Mouse (Mus musculus): Measurements from ENCODE around the gene Abca6. TPM values are rescaled to one million over a fixed set of nuclear protein-coding genes. Genes with fewer than 3 reads are reported as not detected.

Abca6 gene
- polyA plus RNA-seq, 1 experiment from 2014 or later, result 0.31 TPM

- 86% methylated on average over 2 of the region's 2 CpGs for WGBS
- Histone ChIP-seq H3K36me3 (ENCODE audit: control insufficient read depth, insufficient read depth, low read length) (no peaks in the 10 kb centered on the region), H3K4me3 (ENCODE audit: low read depth, low read length) (no peak overlapping the region), H3K4me1 (replicated peaks; ENCODE audit: control insufficient read depth, insufficient read depth, low read length) (no peaks in the 10 kb centered on the region), H3K27ac (ENCODE audit: low read depth) (no peak overlapping the region), H3K27me3 (replicated peaks; ENCODE audit: control insufficient read depth, insufficient read depth, low read length) (no peaks in the 10 kb centered on the region), H3K4me2 (ENCODE audit: low read length) (no peak overlapping the region), H3K9ac (ENCODE audit: low read length) (no peak overlapping the region), H3K9me3 (ENCODE audit: control insufficient read depth, low read length) (peaks cover 4% of the 10 kb centered on the region; the same call in 1 of the 2 replicates)
- ATAC-seq (replicated peaks; ENCODE audit: low FRiP score, low TSS enrichment, low read depth) (no peak), DNase-seq (ENCODE audit: low spot score) (no peak)
These were observed 14.1 kb downstream of the Abca6 start for GRCm38 (mm10) chr11:110237466-110237865.

GRCm38 (mm10) chr11:110232975-110233374 is 18.6 kb downstream of the Abca6 start:
- no peak overlapping the region for H3K27ac ChIP-seq (ENCODE audit: low read depth)

GRCm38 (mm10) chr11:110217118-110217517 is 34.5 kb downstream of the Abca6 start:
- Histone ChIP-seq H3K9me3 (ENCODE audit: control insufficient read depth, low read length) (no peaks in the 10 kb centered on the region), H3K27ac (ENCODE audit: low read depth) (no peak overlapping the region), H3K27me3 (replicated peaks; ENCODE audit: control insufficient read depth, insufficient read depth, low read length) (no peaks in the 10 kb centered on the region), H3K4me2 (ENCODE audit: low read length) (no peak overlapping the region), H3K4me3 (ENCODE audit: low read depth, low read length) (no peak overlapping the region), H3K9ac (ENCODE audit: low read length) (no peak overlapping the region), H3K4me1 (replicated peaks; ENCODE audit: control insufficient read depth, insufficient read depth, low read length) (no peaks in the 10 kb centered on the region), H3K36me3 (ENCODE audit: control insufficient read depth, insufficient read depth, low read length) (no peaks in the 10 kb centered on the region)
- ATAC-seq (replicated peaks; ENCODE audit: low FRiP score, low TSS enrichment, low read depth) (no peak), DNase-seq (ENCODE audit: low spot score) (no peak)

More at GRCm38 (mm10) chr11:110232975-110233374, 18.6 kb downstream of the Abca6 start:
- no peak overlapping the region for H3K4me3 ChIP-seq (ENCODE audit: low read depth, low read length)
- H3K4me1 ChIP-seq (replicated peaks; ENCODE audit: control insufficient read depth, insufficient read depth, low read length), result no peaks in the 10 kb centered on the region
- H3K9me3 ChIP-seq (ENCODE audit: control insufficient read depth, low read length), result no peaks in the 10 kb centered on the region
- H3K9ac ChIP-seq (ENCODE audit: low read length), result no peak overlapping the region
- no peaks in the 10 kb centered on the region for H3K27me3 ChIP-seq (replicated peaks; ENCODE audit: control insufficient read depth, insufficient read depth, low read length)
- DNase-seq (ENCODE audit: low spot score) (no peak), ATAC-seq (replicated peaks; ENCODE audit: low FRiP score, low TSS enrichment, low read depth) (no peak)
- H3K36me3 ChIP-seq (ENCODE audit: control insufficient read depth, insufficient read depth, low read length), result no peaks in the 10 kb centered on the region
- H3K4me2 ChIP-seq (ENCODE audit: low read length), result no peak overlapping the region

- Histone ChIP-seq H3K36me3 (ENCODE audit: control insufficient read depth, insufficient read depth, low read length) (no peaks in the 10 kb centered on the region), H3K4me2 (ENCODE audit: low read length) (no peak overlapping the region), H3K9ac (ENCODE audit: low read length) (no peak overlapping the region), H3K27me3 (replicated peaks; ENCODE audit: control insufficient read depth, insufficient read depth, low read length) (no peaks in the 10 kb centered on the region), H3K27ac (ENCODE audit: low read depth) (no peak overlapping the region), H3K9me3 (ENCODE audit: control insufficient read depth, low read length) (no peaks in the 10 kb centered on the region), H3K4me3 (ENCODE audit: low read depth, low read length) (no peak overlapping the region), H3K4me1 (replicated peaks; ENCODE audit: control insufficient read depth, insufficient read depth, low read length) (no peaks in the 10 kb centered on the region)
- 89% methylated on average over 5 of the region's 5 CpGs for WGBS
- no peak for DNase-seq (ENCODE audit: low spot score)
- no peak for ATAC-seq (replicated peaks; ENCODE audit: low FRiP score, low TSS enrichment, low read depth)
These were observed 47.6 kb downstream of the Abca6 start for GRCm38 (mm10) chr11:110203930-110204329.

- Histone ChIP-seq H3K27me3 (replicated peaks; ENCODE audit: control insufficient read depth, insufficient read depth, low read length) (no peaks in the 10 kb centered on the region), H3K27ac (ENCODE audit: low read depth) (no peak overlapping the region), H3K9me3 (ENCODE audit: control insufficient read depth, low read length) (no peaks in the 10 kb centered on the region), H3K4me3 (ENCODE audit: low read depth, low read length) (no peak overlapping the region), H3K4me2 (ENCODE audit: low read length) (no peak overlapping the region), H3K36me3 (ENCODE audit: control insufficient read depth, insufficient read depth, low read length) (no peaks in the 10 kb centered on the region), H3K9ac (ENCODE audit: low read length) (no peak overlapping the region), H3K4me1 (replicated peaks; ENCODE audit: control insufficient read depth, insufficient read depth, low read length) (no peaks in the 10 kb centered on the region)
- no peak for ATAC-seq (replicated peaks; ENCODE audit: low FRiP score, low TSS enrichment, low read depth)
- 79% methylated on average over 3 of the region's 3 CpGs for WGBS
- DNase-seq (ENCODE audit: low spot score), result no peak
These were observed 52.7 kb downstream of the Abca6 start for GRCm38 (mm10) chr11:110198882-110199281.

GRCm38 (mm10) chr11:110196561-110197306 is 54.8 kb downstream of the Abca6 start:
- DNase-seq (ENCODE audit: low spot score), result no peak
- Histone ChIP-seq H3K36me3 (ENCODE audit: control insufficient read depth, insufficient read depth, low read length) (no peaks in the 10 kb centered on the region), H3K4me3 (ENCODE audit: low read depth, low read length) (no peak overlapping the region), H3K27me3 (replicated peaks; ENCODE audit: control insufficient read depth, insufficient read depth, low read length) (no peaks in the 10 kb centered on the region), H3K9me3 (ENCODE audit: control insufficient read depth, low read length) (no peaks in the 10 kb centered on the region), H3K4me2 (ENCODE audit: low read length) (no peak overlapping the region), H3K27ac (ENCODE audit: low read depth) (no peak overlapping the region), H3K9ac (ENCODE audit: low read length) (no peak overlapping the region), H3K4me1 (replicated peaks; ENCODE audit: control insufficient read depth, insufficient read depth, low read length) (no peaks in the 10 kb centered on the region)
- no peak for ATAC-seq (replicated peaks; ENCODE audit: low FRiP score, low TSS enrichment, low read depth)
- WGBS, result 85% methylated on average over 8 of the region's 8 CpGs

GRCm38 (mm10) chr11:110195310-110195709 is 56.3 kb downstream of the Abca6 start:
- H3K9ac ChIP-seq (ENCODE audit: low read length), result no peak overlapping the region
- ATAC-seq (replicated peaks; ENCODE audit: low FRiP score, low TSS enrichment, low read depth) (no peak), DNase-seq (ENCODE audit: low spot score) (no peak)
- no peak overlapping the region for H3K4me2 ChIP-seq (ENCODE audit: low read length)
- H3K9me3 ChIP-seq (ENCODE audit: control insufficient read depth, low read length), result no peaks in the 10 kb centered on the region
- H3K36me3 ChIP-seq (ENCODE audit: control insufficient read depth, insufficient read depth, low read length), result no peaks in the 10 kb centered on the region
- H3K27me3 ChIP-seq (replicated peaks; ENCODE audit: control insufficient read depth, insufficient read depth, low read length), result no peaks in the 10 kb centered on the region
- no peaks in the 10 kb centered on the region for H3K4me1 ChIP-seq (replicated peaks; ENCODE audit: control insufficient read depth, insufficient read depth, low read length)
- H3K4me3 ChIP-seq (ENCODE audit: low read depth, low read length), result no peak overlapping the region
- WGBS, result 90% methylated on average over 4 of the region's 4 CpGs
- no peak overlapping the region for H3K27ac ChIP-seq (ENCODE audit: low read depth)

GRCm38 (mm10) chr11:110171212-110171611 is 80.4 kb downstream of the Abca6 start:
- DNase-seq (ENCODE audit: low spot score) (no peak), ATAC-seq (replicated peaks; ENCODE audit: low FRiP score, low TSS enrichment, low read depth) (no peak)
- H3K4me3 ChIP-seq (ENCODE audit: low read depth, low read length), result no peak overlapping the region
- WGBS, result 96% methylated on average over 3 of the region's 3 CpGs
- no peak overlapping the region for H3K27ac ChIP-seq (ENCODE audit: low read depth)
- H3K27me3 ChIP-seq (replicated peaks; ENCODE audit: control insufficient read depth, insufficient read depth, low read length), result no peaks in the 10 kb centered on the region
- no peaks in the 10 kb centered on the region for H3K4me1 ChIP-seq (replicated peaks; ENCODE audit: control insufficient read depth, insufficient read depth, low read length)
- H3K9me3 ChIP-seq (ENCODE audit: control insufficient read depth, low read length), result 0 out of 2 replicates have a peak, but pooled peaks cover 2% of the 10 kb centered on the region
- H3K4me2 ChIP-seq (ENCODE audit: low read length), result no peak overlapping the region
- no peaks in the 10 kb centered on the region for H3K36me3 ChIP-seq (ENCODE audit: control insufficient read depth, insufficient read depth, low read length)
- no peak overlapping the region for H3K9ac ChIP-seq (ENCODE audit: low read length)

Measured in intestine, embryonic 14.5 days (tissue).